Mouse (Mus musculus) thymus, postnatal 36 days (tissue): ENCODE measurements around the gene Gria4.
"Not testable (repeated sequence)": the region's sequence is repeated elsewhere in the genome, so short reads cannot be mapped to it uniquely, and the experiment has no call there.

ENCODE experiments used
- DNase-seq, 2 experiments: peaks; one replicate each; pipeline ENCODE4 v3.0.0; 2022; ENCODE audit warnings: mixed read lengths in 2 of 2

Gene Gria4

DNA sequence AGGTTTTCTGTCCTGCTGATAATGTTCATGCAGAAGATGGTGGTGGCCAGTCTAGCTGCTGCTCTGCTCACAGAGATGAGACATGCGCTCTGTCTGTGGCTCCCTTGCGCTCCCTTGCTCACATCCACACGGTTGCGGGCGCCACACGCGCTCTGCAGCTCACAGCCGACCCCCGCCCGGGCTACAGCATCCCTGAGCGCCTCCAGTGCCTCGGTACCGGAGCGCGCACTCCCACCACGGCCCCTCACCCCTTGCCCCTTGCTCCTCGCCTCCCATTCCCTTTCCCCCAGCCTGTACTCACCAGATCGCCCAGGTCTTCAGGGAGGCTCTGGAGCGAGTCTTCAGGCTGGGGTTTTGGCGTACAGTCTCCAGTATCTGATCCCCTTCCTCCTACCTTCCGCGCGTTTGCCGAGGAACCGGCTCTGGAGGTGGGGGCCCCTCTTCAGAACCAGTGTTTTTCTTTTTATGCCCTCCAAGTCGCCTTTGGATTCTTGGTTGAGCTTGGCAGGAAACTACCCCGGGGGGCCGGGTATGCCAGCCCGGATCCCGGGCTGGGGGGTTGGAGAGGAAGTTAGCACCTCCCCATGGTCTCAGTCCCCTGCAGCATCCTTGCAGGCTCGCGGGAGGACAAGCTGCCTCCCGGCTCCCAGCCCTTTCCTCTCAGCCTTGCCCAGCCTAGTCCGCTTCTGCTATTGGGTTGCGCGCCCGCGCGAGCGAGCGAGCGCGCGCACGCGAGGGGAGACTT, at the start of gene Gria4:
TSS of gene Gria4 (minus strand) at position 691 of the 745 bp plus-strand sequence.
- DNase-seq = no peak

DNA sequence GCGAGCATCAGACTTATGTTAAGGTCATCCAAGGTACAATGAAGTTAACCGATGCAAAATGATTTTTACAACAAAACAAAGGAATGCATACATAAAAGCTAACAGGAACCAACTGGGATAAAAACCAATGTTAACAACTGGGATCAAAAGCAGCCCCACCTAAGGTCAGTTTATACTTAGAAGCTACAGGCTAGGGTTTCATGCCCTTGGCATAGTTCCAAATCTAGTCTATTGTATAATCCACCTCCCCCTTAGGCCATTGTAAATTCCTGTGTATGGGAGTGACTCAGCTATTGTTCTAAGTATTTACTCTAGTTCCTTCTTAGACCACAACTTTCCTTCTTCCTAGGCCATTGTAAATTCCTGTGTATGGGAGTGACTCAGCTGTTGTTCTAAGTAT, 14.9 kb upstream of the Gria4 start:
- DNase-seq = not testable (repeated sequence)

DNA sequence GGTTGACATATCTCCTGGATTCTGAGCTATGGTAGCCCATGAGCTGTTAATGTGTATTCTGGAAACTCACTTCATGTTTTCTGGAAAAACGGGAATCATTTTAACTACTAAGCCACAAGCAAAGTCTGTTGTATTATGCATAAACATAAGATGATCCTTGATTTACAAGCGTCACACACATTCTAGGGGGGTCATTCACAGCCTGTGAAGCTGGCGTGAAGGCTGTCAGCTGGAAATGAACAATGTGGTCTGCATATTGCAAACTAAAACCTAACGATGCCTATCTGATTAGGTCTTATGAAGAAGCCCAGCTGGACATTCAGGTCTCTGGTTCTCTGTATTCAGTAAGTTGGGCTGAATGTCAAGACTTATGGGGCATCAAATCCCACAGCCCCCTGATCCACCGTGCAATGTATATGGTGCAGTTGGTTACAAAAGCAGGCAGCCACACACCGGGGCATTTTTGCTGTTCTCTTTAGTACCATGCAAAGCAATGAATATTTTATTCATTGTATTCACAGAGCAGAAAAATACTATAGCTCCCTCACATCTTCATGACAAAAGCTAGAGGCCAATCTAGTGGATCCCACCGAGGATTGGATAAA, 7.2 kb upstream of the Gria4 start:
- no peak for DNase-seq

DNA sequence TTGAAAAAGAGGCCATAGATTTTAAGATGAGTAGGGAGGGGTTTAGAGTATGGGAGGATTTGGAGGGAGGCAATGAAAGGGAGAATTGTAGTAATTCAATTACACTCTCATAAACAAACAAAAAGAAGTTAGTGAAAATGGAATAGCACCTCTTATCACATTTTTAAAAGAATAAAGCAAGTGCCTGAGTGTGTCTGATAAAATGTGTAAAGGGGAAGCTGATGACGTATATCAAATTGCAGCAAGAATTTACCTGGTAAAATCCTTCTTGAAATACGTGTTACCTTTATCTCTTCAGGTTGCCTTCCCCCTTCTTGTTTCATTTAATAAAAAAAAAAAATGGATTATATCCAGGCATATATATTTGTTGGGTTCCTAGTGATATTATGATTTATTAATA, 1.4 kb upstream of the Gria4 start:
- DNase-seq = no peak

DNA sequence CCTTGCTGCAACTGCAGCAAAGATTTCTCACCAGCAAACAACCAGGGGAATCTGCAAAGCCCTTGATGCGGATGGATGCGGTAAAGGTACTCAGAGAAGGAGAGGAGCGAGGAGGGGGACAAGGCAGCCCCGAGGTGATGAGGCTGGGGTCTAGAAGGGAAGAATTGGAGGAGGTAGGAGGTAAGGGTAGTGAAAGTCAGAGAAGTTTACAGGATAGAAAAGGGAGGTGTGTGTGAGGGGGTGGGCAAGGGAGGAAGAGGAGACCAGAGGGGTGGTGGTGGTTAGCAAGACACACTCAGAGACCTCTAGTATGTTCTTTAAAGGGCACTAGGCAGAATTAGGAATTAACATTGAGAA, 233 bp upstream of the Gria4 start:
- DNase-seq = no peak

DNA sequence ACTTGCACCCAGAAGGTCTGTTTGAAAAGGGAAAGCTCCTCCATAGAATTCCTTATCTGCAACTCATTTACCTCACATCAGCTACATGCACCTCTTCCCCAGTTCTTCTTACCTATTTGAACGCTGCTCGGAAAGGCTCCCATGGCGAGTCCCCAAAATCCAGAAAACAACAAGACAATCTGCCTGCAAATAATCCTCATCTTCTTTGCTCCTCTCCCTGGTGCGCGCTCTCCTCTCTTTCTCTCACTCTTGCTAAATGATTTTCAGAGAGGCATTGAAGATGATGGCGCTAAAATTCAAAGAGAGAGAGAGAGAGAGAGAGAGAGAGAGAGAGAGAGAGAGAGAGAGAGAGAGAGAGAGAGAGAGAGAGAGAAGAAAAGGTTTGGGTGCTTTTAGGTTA, 959 bp downstream of the Gria4 start:
- DNase-seq = no peak

DNA sequence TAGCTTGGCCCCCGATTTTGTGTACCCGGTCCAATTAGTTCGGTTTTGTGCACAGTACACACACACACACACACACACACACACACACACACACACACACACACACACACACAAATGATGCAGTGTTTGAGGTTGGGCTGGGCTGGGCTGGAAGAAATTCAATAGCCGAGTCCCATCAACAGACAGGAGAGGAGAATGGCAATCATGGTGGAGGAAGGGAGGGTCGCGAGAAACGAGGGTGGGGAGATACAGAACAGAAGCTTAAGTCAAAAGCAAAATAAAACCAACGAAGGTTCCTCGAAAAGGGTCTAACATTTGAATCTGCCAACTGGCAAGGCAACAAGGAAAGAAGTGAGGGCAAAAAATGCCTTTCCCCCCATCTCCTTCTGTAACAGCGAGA, 1.6 kb downstream of the Gria4 start:
- DNase-seq = no peak

DNA sequence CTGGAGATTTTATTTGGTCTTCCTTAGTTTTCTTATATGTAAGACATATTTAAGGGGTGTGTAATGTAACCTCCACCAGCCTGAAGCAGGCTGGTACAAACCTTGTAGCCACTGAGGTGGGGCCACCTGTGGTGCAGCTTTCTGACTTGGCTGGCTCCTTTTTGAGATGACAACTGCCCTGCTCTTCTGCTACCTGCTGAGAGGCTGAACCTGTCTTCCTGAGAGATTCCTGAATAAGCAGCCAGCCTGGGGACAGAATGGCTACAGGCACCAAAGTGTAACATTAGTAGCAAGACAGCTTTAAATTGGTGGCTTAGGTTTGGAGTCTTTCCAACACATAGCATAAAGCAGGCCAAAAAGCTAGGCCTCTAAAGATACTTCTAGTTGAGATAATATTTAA, 46.6 kb downstream of the Gria4 start:
- DNase-seq = not testable (repeated sequence)

DNA sequence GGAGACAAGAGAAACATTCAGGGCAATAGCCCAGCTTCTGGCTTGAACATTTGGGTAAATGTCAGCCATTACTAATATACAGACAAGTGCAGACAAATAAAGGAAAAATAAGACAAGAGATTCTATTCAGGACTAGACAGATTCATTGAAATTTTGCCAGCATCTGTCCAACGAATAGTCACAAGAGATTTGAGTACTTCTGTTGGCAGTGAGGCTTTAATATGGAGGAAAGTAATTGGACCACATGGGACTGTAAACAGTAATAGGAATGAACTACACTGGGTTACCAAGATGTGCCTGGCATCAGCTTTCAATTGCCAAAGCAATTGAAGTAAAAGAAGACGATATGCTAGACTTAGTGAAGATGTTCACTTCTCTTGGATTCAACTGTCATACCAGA, 81.9 kb downstream of the Gria4 start:
- no peak for DNase-seq

DNA sequence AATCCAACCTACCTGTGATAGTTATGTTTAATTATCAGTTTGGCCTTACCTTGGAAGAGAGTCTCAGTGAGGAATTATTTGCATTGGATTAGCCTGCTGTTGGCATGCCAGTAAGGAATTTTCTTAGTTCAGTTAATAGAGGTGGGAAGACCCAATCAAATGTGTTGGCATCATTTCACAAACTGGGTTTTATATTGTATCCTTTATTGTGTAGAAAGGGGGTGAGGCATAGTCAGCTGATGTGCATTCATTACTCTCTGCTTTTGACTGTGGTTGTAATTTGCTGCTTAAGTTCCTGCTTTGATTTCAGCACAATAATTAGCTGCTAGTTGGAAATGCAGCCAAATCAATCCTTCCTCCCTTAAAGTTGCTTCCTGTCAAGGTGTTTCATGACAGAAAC, 83.7 kb downstream of the Gria4 start:
- DNase-seq = no peak

DNA sequence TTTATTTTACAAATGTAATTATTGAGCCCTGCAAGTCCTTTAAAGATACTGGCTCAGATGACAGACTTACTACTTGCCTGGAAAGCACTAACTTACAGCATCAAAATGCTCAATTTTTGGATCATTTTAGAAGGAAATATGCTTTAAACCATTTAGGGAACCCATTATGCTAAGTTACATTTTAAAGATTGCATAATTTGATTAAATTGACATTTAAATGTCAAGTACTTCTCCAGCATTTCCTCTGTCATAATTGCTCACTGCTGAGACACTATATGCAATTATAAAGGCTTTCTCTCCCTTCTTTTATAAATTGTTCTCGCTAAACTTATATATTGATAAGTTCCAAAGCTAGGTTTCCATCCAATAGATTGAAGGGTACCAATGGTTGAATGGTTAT, 108.9 kb downstream of the Gria4 start:
- no peak for DNase-seq

DNA sequence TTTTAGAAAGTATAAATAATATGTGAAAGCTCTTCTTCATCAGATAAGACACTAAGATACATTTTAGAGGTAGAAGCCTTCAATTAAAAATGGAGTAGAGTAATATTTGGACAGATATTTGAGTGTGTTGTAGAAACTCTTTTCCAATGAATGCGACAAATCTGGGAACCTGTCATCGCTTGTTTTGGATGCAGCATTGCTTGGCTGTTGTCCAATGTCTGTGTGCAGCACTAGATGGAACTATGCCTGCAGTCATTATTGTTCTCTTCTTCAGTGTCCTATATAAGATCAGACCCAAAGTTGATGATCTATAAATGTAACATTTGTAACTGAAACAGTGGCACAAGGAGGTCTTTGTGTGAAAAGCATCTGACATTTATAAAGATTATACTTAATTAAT, 115.8 kb downstream of the Gria4 start:
- no peak for DNase-seq

DNA sequence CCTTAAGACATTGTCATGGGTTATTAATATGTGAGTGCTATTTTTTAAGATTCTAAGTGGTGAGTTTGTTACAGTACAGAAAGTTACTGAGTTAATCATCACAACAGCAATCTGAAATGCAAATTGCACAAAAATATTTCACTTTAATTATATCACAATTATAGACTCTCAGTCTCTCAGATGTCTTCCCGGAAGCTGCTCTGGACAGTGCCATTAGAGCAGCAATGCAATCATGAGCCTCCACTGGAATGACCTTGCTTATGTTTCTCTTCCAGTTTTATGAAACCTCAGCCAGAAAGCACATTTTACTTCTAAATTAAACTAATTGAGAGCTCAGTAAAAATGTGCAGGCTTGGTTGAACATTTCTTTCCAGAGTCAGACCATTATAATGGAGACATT, 116.9 kb downstream of the Gria4 start:
- no peak for DNase-seq

DNA sequence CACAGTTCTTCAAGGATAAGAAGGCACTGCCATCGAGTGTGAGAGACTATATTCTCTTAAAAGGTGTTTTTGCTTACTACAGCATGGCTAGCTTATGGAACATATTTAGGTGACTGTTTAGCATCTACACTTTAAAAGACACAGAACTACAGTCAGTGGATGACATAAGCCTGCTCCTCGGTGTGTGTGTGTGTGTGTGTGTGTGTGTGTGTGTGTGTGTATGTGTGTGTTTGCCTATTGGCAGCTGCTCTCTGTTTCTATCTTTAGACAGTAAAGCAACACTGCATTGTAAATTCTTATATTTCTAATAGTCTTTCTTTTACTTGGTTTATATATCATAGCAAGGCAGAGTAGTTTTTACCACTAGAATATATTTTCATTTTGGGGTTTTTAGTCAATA, 130.3 kb downstream of the Gria4 start:
- DNase-seq = no peak

DNA sequence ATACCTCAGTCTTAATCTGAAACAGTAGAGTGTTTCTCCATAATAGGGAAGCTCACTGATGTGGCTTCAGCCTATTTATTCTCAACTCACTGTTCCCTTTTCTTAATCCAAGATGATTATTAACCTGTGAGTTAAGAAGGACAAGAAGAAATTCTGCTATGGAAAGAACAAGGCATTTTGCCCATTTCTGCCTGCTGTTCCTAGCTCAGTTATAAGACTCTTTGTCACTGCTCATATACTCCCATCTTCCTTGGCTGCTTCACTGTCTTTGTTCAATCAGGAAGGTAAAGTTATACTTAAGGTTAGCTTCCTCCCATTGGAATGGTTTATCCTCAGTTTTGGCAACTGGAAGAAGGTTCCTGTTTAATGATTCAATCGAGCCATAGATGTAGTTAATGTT, 133.6 kb downstream of the Gria4 start:
- no peak for DNase-seq

DNA sequence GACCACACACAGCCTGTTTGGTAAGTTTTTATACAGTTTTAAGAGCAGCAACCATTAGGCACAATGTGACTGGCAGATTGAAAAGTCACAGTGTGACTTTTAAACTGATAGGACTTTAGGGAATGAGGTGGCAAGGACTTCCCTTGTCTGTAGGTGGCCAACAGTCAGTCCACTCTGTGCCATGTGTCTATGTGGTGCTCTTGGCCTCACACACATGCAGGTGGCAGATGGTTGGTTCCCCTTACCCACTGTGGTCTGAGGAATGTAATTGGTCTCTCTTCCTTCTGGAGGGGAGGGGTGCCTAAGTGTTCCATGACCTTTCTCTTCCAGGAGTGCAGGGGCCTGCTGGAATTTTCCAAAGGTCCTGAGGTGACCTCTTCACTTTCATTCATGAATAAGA, 137.1 kb downstream of the Gria4 start:
- DNase-seq = no peak

DNA sequence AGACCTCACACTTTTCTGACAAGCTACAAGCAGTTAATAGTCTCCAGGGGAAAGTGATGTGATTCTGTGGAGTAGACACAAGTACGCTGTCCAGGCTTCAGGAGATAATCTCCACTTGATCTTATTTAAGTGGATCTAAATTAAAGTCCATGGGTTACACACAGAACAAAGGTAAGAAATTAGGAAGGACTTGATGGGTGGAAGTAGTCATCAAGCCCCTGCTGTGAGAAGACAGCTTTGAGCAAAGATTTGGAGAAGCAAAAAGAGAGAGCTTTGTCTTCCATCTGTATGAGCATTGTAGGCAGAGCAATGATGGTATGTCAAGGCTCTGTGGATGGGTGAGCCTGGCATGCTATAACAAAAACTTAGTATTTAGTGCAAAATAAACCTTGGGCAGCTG, 141.7 kb downstream of the Gria4 start:
- DNase-seq = no peak

DNA sequence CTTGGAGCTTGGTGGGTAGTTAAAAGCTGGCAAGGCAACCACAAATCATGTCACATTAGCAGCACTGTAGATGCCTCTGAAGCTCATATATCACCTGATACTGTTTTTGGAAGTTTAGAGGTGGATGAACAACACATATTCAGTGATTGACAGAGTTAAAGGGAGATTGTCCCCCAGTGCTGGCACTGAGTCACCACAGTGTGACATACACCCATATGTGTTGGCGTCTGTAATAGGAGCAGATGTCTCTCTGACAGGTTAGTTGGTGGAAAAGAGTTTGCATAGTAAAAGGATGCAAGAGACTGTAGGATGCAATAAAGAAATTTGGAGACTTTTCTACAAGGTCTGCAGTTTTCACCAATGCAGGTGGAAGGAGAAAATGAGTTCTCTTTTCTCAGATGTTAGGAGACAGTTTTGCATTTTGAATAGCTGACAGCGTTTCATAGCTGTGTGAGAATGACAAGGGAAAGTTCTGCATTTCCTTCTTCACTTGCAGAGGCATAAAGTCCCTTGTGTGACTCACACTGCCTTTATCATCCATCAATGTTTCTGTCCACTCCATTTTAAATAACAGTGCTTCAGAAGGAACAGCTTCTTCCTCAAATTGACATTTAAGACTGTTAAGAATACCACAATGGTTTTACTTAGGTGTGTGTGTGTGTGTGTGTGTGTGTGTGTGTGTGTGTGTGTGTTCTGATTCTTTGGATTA, 156.7 kb downstream of the Gria4 start:
- no peak for DNase-seq

DNA sequence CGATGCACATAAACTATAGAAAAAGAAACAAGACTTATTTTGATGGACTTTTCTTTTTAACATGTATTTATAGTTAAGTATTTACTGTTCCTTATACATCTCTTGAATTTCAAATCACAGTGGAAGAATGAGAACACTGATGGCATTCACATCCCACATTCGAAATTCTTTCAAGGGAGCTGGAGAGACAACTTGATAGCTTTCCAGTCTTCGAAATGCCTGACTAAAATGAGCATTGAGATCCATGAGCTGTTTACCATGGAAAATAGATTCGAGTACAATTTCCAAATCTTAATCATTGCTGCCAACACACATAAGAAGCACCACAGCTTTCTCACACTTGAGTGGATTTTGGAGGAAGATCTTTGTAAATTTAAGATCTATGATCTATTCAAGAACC, 164.1 kb downstream of the Gria4 start:
- DNase-seq = no peak

DNA sequence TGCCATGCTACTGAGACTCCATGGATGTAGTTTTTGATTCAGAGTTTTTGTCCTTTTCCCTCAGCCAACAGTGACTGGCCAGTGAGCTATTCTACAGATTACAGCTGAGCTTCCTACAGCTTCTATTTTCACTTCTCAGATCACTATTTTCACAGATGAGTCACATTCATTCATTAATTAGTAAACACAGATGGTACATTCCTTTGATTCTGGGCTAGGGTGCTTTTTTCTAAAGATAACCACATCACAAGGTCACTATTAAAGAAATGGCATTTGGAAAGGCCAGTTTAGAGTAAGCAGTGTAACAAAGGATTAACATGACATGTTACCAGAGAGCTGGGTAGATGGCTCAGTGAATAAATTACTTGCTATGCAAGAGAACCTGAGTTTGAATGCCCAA, 180.7 kb downstream of the Gria4 start:
- no peak for DNase-seq

DNA sequence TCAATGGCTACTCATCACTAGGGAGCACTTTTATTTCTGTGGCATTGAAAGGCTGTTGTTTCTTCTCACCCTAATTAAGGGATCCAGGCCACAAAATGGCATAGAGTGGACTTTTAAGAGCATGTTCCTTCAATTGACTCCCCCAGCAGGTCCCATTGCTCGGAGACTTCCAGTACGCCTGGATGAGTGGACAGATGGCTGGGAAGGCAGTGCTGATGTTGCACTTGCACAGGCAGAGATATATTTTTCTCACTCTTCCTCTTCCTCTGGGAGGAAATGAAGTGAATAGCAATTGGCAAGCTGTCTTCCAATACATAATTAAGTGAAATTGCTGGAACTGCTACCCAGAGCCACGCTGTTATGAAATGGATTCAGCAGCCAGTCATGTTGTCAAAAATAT, 190.7 kb downstream of the Gria4 start:
- DNase-seq = no peak

DNA sequence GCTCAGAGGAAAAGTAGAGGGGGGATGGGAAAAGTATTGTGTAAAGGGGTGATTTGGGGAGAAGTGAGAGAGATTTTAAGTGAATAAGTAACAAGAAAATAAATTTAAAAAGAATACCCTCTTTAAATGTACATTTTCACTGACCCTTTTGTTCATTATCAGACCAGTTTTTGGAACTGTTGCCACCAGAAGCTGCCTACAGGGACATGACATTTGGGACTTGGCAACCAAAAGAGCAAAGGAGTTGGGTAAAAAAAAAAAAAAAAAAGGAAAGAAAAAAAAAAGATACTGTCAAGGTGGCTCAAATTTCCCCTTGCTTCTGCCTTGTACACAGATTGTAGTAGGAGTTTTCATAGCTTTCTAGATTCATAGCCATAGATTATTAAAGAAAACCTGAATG, 191.8 kb downstream of the Gria4 start:
- no peak for DNase-seq

DNA sequence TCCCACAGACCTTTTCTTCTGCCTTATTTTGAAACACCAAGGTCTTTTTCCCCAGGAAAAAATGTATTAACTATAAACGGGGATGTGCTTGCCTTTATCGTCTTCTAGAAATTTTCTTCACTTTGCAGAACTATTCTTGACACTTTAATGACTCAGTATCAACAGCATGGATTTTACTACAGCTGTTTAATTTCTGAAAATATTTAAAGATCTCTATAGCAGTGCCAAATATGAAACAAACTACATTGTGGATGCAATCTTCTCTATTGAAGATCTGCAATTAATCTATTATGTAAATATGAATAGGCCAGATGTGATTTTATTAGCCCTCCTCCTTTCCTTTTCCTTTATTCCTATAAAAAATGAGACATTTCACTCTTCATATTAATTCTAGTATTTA, 194.2 kb downstream of the Gria4 start:
- no peak for DNase-seq

DNA sequence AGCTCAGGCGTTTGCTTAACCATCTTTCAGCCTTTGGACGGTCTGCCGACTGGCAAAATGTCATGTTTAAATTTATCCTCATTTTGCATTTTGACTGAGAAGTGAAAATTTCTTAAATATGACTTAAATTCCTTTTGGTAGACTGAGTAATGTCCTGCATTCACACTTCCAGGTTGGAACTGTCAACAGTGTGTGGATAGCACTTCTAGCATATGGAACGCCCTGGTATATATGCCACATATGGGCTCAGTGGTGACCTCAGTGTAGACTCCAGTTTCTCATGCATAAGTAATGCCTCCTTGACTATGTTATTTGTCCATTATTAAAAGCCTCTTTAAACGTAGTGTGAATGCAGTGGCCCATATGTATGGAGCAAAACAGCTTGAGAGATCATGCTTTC, 222.4 kb downstream of the Gria4 start:
- no peak for DNase-seq
